Mouse (Mus musculus) thymus, postnatal 36 days (tissue): ENCODE data around the gene Gcn1l1.
A peak's percentile ranks its signal among the peaks of the same experiment; 100 is the strongest.
"Not testable (repeated sequence)": the region's sequence is repeated elsewhere in the genome, so short reads cannot be mapped to it uniquely, and the experiment has no call there.

Experiments
- DNase-seq, 2 experiments: peaks; one replicate each; pipeline ENCODE4 v3.0.0; 2022; ENCODE audit warnings: mixed read lengths in 2 of 2

Gene Gcn1l1

DNA sequence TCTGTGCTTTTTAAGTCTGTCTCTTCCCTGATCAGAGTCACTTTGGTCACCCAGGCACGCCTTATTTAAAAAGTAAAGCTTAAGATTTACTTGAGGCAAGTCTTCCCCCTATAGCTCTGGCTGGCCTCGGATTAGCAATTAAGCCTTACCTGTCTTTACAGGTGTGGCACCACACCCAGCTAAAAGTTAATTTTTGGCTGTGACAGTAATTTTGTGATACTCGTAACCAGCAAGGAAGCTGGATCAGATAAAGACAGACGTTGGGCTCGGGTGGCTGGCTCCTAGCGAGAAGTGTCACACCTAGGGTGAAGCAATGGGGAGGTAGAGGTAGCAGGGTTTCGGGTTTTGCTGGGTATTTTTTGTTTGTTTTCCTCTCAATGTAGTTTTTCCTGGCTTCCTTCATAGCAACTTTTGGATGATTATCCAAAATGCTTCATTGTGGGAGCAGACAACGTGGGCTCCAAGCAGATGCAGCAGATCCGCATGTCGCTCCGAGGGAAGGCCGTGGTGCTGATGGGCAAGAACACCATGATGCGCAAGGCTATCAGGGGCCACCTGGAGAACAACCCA, 4.6 kb upstream of the Gcn1l1 start:
- no peak for DNase-seq

DNA sequence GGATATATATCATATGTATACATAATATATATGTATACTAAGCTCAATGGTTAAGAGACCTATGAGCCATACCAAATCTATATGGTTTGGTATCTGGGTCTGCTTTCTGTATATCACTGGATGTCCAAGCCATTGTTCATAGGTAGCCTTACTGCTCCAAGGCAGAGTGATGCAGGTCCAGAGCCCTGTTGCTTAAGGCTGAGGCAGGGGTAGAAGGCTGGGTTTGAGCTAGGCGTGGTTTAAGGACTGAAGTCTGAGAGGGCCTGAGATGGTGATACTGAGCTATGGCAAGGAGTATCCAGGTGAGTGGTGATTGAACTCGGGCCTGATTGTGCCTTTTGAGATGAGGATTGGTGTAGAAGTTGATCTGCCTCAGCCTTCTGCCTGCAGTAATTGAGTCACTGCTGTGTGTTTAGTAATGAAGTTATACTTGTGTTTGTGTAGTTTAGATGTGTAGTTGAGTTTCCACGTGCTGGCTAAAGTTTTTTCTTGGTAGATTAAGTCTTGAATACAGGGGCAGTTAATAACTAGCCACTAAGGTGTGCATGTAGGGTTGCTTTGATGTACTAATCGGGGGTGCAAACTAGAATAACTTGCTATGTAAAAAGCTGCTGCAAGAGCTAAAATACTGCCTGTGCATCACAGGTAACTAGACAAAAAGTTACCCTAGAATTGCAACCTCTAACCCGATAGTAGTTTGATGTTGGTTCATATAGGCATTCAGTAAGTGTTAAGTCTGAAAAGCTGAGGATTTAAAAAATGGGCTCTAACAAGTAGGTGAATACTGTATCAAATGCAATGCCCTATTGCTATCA, 1.1 kb upstream of the Gcn1l1 start:
- no peak for DNase-seq

DNA sequence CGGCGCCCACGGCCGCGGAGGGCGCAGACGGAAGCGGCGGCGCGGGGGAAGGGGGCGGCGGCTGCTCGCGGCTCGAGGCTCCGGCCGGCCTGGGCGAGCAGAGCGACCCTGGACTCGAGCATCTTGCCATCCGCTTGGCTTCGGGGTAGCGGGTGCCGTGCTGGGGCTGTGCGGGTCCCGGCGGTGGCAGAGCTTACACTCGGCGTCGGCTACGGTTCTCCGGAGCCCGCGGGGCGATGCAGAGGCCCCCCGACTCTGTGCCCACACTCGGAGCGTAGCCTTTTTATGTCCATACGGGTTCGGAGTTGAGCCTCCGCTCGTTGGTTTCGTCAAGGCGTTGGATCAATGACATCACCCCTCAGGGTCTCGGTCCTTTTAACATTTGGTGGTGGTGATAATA, 349 bp downstream of the Gcn1l1 start:
- DNase-seq, result no peak

DNA sequence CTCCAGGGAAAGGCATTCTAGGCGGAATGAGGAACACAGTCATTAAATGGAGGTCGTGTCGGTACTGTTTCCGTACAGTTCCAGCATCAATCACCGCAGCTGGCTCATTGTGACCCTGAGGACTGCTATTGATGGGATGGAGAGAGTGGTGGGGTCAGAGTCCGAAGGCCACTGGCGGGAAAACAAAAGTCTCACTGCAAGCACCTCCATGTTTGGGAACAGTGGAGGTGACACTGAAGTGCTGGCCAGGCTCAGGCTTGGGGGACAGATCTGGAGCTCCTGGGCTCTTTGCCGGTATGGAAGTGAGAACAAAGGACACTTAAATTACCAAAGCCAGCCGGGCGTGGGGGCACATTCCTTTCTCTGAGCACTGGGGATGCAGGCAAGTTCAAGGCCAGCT, 3.6 kb downstream of the Gcn1l1 start:
- no peak for DNase-seq

DNA sequence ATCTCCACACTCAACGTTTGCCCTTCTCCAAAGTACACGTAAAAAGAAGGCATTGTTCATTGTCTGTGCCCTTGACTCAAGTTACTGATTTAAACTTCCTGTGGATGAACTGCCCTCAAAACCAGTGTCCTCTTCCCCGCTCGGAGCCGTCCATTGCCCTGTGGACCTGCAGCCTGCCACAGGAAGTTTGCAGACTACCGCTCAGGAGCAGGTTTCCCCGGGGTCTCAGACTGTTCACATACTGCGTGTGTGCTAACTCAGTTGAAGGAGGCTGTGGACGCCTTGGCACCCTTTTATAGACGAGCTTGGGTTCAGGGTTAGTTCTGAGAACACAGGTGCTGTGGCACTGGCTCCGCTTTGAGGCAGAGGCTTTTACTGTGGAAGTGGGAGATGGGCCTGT, 4.3 kb downstream of the Gcn1l1 start:
- no peak for DNase-seq

DNA sequence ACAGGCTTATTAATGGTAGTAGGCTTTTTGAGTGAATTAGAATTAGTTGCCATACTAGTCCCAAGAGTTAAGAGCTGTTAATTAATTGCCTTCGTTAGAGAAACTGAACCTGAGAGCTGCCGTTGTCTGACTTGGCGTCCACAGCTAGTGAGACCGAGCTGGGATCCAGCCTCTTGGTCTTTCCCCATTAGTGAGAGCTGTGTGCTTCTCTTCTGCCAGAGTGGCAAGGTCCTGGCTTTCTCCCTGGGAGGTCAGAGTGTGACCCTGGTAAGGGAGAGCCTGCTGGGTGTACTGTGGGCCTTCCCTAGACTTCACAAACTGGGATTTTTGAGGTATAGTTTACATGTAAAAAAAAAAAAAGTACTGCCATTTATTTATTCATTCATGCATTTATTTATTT, 4.7 kb downstream of the Gcn1l1 start:
- no peak for DNase-seq

DNA sequence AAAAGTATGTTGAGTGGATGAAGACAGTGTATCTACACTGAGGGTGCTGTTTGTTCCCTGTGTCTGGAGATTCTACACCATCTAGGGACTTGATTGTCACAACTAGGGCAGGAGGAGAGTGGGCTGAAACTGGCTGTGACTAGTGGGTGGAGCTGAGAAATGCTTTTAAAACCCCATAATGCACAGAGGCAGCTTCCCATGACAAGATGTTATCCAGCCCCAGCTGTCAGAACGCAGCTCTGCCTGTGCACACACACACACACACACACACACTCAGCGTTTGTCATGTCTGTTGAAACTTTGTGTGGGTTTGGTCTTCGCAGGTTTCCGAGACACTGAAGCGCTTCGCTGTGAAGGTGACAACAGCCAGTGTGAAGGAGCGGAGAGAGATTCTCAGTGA, 6.0 kb downstream of the Gcn1l1 start:
- DNase-seq, result no peak

DNA sequence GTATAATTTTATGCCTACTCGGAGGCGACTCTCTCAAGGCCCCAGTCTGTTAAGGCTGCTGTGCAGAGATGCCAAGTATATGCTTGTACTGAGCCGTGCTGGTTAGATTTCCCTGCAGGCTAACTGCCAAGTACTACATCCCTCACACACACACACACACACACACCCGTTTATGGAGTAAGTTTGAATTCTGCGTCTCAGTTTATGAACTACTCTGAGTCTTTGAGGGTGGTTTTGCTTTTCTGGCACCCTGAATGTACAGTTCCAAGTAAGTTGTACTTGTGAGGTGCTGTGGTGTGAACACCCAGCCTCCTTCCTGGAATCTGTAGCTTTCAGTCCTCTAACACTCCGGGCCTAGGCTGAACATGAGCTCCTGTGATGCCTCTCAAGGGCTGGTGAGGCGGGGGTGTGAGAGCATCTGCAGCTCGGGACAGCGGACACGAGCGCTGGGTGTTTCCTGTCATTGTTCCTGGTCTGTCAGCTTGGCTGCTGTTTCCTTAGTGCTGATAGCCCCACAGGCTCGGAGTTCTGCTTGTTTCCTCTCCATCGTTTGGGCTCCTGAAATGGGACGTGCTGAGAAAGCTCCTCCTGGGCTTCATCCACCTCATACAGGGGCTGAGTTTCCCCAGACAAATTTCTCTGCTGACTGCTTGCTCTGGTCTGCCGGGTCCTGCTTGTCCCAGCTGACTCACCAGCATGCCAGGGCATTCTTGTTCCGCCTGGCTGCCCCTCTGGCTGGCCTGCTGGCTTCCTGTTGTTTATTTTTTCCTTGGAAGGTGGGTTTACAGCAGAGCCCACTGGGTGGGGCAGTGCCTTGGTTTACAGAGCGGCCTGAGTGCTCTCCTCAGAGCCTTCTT, 7.9 kb downstream of the Gcn1l1 start:
- DNase-seq, result no peak

DNA sequence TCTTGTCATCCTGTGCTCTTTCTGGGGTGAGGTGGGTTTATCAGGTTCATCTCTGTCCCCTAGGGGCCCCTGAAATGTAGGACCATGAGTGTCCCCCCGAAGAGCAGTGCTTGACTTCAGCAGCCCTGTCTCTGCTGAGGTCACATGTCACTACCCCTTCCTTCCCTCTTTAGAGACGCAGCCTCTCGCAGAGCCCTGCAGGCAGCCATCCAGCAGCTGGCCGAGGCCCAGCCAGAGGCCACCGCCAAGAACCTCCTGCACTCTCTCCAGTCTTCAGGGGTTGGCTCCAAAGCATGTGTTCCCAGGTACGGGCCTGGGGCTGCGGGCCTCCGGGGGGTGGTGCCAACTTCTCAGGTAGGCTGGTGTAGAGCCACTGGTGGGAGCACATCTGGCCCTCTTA, 9.9 kb downstream of the Gcn1l1 start:
- no peak for DNase-seq

DNA sequence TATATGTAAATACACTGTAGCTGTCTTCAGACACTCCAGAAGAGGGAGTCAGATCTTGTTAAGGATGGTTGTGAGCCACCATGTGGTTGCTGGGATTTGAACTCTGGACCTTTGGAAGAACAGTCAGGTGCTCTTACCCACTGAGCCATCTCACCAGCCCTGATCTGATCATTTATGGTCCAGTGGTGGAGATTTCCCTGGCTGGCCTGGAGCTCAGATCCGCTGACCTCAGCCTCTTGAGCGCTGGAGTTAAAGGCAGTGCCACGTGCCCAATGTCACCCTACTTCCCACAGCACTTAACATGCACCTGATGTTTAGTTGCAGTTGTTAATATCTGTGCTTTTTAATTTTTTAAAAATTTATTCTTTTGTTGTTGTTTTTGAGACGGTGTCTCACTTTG, 12.6 kb downstream of the Gcn1l1 start:
- DNase-seq, result not testable (repeated sequence)

DNA sequence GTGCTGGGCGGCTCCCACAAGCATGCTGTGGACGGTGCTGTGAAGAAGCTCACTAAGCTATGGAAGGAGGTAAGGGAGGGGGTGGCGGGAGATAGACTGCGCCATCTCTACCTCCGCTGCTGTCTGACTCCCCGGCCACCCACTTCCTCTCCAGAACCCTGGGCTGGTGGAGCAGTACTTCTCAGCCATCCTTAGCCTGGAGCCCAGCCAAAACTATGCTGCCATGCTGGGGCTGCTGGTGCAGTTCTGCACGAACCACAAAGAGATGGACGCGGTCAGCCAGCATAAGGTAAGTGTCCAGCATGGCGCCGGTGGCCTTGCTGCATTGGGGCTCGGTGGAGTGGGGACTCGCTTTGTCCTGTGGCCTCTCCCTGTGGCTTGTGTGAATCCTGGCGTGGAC, 13.9 kb downstream of the Gcn1l1 start:
- no peak for DNase-seq

DNA sequence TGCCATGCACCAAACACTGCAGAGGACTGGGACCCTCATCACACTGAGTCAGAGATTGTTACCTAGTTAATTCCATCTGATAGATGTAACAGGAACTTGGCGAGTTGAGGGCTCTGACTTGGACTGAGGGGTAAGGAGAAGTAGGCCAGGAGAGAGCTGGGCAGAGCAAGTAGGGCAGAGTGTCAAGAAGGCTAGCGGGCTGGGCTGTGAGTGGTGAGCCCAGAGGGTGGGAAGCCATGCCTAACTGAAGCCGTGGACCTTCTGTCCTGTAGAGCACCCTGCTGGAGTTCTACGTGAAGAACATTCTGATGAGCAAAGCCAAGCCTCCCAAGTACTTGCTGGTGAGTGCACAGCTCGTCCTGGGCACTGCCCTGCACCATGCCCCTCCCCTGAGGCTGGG, 14.3 kb downstream of the Gcn1l1 start:
- DNase-seq, result no peak

DNA sequence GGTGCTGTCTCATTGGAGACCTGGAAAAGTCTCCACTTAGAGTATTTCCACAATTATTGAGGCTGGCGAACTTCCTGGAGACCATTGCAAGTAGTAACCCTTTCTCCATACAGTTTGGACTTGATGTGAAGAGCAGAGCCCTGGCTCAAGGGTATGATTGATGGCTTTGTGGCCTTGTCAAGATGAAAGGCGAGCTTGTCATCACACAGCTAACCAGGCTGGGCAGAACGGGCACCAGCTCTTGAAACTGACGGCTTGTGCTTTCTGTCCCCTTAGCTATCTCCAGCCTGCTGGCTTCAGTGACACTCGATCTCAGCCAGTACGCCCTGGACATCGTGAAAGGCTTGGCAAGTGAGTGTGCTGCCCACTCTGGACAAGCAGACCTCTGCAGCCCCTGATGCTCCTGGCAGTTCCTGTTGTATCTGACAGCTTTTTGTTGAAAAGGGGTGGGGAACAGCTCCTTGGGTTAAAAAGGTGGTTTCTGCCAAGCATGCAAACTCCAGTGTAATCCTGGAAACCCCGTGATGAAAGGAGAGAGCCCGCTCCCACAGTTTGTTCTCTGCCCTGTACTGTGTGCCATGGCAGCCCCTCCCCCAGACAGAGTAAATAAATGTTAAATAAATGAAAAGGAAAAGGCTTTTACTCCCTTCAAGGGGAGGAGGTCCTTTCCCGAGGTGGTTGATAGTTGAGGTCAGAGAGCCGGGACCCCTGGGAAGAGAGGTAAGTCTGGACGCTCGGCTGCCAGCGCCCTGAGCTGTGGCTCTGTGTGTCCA, 15.4 kb downstream of the Gcn1l1 start:
- no peak for DNase-seq

DNA sequence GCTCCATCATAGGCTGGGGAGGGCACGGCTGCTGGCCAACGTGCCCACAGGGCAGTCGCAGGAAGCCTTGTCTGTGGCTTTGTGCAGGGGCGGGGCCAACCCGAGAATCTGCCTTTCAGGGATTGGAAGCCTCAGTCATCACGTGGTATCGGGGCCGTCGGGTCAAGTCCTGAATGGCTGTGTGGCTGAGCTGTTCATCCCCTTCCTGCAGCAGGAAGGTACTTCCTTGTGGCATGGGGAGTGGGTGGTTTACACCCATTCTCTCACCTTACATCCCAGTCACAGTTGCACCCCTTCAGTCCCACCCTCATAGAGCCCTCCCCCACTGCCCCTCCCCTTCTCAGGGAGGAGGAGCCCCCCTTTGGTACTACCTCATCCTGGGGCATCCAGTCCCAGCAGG, 16.6 kb downstream of the Gcn1l1 start:
- DNase-seq, result no peak

DNA sequence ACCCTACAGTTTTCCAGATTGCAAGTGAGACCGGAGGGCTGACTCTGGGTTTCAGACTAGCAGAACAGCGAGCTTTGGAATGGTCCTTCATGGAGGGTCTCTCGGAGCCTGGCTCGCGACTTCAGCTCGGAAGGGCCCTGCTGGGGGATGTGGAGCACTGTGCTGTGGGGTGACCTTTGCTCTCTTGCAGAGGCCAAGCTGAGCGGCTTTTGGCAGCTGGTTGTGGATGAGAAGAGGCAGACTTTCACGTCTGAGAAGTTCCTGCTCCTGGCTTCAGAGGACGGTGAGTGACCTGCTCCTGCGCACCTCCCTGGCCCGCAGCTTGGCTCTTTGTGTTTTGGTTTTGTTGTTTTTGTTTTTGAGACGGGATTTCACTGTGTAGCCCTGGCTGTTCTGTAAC, 20.6 kb downstream of the Gcn1l1 start:
- DNase-seq, result no peak

DNA sequence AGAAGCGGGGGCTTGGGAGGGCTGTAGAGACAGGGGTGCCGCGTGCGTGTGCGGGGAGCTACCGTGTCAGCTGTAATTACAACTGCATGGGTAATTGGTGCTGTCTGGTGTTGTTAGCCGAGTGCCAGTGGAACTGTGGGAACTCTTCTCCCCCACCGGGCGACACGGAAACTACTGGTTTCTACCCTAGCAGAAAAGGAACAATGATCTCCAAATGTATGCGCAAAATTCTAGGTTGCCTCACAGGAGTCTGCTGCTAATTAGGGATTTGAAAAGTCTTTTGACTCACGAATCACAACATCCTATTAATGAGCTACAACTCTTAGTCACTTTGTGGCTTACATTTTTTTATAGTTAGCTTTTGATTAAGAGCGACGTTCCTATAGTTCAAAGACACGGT, 21.1 kb downstream of the Gcn1l1 start:
- no peak for DNase-seq

DNA sequence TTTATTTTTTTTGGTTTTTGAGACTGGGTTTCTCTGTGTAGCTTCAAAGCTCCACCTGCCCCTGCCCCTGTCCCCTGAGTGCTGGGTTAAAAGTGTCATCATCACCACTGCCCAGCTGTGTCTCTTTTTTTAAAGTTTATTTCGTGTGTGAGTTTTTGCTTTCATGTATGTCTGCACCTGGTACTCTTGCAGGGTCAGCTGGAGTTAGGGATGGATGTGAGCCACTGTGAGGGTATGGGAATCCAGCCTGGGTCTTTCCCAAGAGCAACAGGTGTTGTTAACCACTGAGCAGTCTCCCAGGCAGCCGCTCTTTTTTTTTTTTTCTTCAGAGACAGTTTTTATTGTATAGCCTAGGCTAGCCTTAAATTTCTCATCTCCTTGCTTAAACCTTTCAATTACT, 21.7 kb downstream of the Gcn1l1 start:
- no peak for DNase-seq

DNA sequence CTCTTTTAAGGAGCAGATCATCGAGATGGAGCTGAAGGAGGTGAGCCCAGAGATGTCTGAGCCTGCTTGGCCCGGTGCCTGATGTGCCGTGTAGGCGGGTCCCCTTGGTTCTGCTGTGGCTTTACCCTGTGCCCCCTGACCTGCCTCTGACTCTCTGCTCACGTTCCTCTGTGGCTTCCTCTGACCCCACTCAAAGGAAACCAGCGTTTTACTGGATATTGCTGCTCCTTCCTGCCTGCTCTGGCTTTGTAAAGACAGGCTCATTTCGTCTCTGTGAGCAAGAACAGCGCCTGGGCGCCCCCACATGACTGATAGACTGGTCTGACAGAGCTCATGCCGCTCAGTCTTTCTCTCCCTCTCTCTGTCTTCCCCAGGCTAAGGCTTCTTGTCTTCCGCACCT, 26.0 kb downstream of the Gcn1l1 start:
- DNase-seq, result no peak

DNA sequence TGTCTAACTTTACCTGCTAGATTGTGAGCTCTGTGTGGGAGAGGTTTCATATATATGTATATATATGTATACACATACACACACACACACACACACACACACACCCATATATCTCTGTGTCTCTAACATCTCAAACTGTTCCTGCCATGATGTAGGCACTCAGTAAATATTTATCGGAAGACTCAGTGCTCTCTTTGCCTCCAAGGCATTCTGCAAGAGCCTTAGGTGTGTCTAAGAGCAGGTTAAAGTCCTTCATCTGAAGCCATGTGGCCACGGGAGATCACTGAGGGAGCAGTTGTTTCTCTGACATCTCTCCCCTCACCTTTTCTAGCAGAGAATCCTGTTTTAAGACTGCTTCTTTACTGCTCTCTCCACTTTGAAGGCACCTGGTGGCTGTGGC, 26.5 kb downstream of the Gcn1l1 start:
- no peak for DNase-seq

DNA sequence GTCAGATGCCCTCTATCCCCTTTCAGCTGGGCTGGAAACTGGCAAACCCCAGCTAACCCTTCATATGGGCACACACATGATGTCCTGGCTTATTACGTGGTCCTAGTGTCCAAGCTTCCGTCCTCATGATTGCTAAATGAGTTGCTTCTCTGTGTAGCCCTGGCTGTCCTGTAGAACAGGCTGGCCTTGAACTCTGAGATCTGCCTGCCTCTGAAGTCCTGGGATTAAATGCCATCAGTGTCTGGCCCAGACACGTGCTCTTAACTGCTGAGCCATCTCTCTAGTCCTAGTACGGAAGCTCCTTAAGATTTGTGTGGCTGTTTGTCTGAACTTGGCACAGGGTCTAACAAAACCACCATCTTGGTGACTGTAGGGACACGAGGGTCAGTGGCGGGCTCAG, 38.5 kb downstream of the Gcn1l1 start:
- DNase-seq, result no peak

DNA sequence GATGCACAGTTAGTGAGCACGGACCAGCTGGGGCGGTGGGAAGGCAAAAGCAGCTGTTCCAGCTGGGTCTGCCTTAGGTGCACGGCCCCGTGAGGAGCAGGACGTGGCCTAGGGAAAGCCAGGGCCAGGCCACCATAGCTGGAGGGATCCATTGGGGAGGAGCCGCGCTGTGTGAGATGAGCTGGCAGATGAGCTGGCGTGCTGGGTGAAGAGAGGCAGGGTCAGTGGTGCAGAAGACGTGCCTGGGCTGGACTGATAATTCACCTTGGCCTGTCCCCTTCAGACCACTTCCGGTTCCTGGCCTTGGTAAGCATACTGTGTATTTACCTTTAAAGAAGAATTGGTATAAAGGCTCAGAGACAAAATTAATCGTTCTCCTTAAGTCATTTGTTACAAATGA, 46.5 kb downstream of the Gcn1l1 start:
- DNase-seq, result no peak

DNA sequence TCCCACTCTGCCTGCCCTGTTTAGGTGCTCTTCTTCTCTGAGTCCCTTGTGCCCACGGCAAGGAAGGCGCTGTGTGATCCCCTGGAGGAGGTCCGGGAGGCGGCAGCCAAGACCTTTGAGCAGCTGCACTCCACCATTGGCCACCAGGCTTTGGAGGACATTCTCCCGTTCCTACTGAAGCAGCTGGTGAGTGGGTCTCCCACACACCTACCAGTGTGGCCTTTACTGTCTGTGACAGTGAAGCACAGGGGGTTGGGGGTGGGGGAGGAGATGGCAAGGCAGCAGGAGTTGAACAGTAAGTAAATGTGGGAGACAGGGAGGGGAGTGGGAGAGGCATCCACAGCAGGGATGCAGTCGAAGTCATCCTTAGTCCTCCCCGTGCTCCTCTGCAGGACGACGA, 48.3 kb downstream of the Gcn1l1 start:
- no peak for DNase-seq

DNA sequence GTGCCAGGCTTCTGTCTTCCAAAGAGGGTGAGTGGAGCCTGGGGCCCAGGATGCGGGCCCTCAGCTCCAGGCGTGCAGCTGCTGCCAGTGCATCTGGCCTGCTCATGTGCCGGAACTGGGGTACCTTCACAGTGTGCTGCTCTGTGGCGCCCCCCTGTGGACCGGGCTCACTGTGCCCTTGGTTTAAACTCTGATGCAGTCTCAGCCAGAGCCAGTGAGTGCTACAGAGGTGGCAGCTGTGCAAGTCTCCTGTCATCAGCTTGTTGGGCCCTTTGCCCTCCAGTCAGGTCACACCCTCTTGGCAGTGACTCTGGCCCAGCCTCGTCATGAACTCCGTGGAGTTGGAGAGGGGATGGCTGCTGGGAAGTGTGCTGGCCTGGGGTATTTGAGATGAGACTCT, 49.9 kb downstream of the Gcn1l1 start:
- DNase-seq, result peak; percentile 52 to 61
